ENCODE assay signal across 16 mouse cellular contexts in genomic region chr10:25779476-25779875, GRCm38 (mm10).
"Had no signal": no experiment of that assay in that cellular context is flagged by ENCODE, and none has a peak within 500 bp of the region (broad histone marks: within the 10 kb centered on the region; RNA-seq: fewer than 3 reads in every experiment).

No protein-coding gene starts in this region.

- H3K4me3 ChIP-seq: neural tube, embryonic 12.5 days; neural tube, embryonic 13.5 days; neural tube, embryonic 15.5 days; stomach, embryonic 15.5 days had no signal

- DNase-seq: retina, postnatal 1 day; right cerebral cortex, adult 18-20 months; right cerebral cortex, postnatal 14 days; right cerebral cortex, postnatal 4 days; spleen, adult 18-20 months; thymus, adult 18-20 months; thymus, adult 2 months; thymus, postnatal 14 days; thymus, postnatal 25 days; thymus, postnatal 36 days; thymus, postnatal 4 days had no signal

- H3K4me2 ChIP-seq: neural tube, embryonic 12.5 days; neural tube, embryonic 13.5 days; neural tube, embryonic 15.5 days; stomach, embryonic 15.5 days had no signal

- H3K9me3 ChIP-seq: neural tube, embryonic 12.5 days; neural tube, embryonic 13.5 days; neural tube, embryonic 15.5 days; stomach, embryonic 15.5 days had no signal

- H3K27me3 ChIP-seq: neural tube, embryonic 12.5 days; neural tube, embryonic 13.5 days; neural tube, embryonic 15.5 days; stomach, embryonic 15.5 days had no signal

- H3K27ac ChIP-seq: neural tube, embryonic 12.5 days; neural tube, embryonic 13.5 days; neural tube, embryonic 15.5 days; stomach, embryonic 15.5 days; stomach, postnatal 0 days had no signal

- H3K9ac ChIP-seq: neural tube, embryonic 12.5 days; neural tube, embryonic 13.5 days; neural tube, embryonic 15.5 days; stomach, embryonic 15.5 days had no signal

- H3K36me3 ChIP-seq: neural tube, embryonic 12.5 days; neural tube, embryonic 13.5 days; neural tube, embryonic 15.5 days; stomach, embryonic 15.5 days had no signal

- H3K4me1 ChIP-seq: neural tube, embryonic 12.5 days; stomach, embryonic 15.5 days had no signal
